Mouse (Mus musculus) kidney, postnatal 14 days (tissue): Measurements from ENCODE around the gene Ubox5.

Experiments used
- DNase-seq: peaks from one replicate; pipeline ENCODE4 v3.0.0; 2022; ENCODE audit warnings: mixed read lengths

The Ubox5 gene

DNA sequence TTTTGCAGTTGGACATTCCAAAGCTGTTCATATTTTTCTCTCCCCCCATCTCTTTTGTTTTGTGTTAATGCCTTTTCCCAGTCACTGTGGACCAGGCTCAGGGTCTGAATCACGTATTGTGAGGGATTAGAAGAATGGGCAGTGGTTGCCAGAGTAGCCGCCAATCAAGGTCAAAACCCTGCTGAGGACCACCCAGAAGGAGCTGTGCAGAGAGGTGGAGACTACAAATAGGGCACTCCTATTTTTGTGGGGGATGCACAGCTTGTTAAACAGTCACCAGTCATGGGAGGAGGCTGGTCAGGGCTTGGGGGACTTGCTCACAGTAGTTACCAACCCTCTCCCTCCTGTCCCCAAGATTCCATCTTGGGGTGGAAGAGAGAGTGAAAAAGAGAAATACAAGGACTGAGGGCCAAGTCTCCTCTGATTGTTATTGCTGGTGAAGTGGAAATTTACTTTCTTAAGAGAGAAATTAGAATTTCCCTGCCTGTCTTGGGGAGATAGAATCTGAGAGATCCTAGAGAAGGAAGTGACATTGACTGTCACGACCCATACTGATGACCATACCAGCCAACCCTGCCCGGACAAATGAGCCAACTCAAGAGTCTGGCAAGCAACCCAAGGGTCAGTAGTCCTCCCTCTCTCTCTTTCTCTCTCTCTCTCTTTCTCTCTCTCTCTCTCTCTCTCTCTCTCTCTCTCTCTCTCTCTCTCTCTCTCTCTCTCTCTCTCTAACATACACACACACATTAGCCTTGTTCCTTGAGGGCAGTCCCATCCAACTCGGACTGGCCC lies 3.2 kb upstream of the Ubox5 start:
- no peak for DNase-seq

GRCm38 (mm10) chr2:130632416-130632815 lies 2.6 kb upstream of the Ubox5 start:
- DNase-seq, result peak; percentile 82

DNA sequence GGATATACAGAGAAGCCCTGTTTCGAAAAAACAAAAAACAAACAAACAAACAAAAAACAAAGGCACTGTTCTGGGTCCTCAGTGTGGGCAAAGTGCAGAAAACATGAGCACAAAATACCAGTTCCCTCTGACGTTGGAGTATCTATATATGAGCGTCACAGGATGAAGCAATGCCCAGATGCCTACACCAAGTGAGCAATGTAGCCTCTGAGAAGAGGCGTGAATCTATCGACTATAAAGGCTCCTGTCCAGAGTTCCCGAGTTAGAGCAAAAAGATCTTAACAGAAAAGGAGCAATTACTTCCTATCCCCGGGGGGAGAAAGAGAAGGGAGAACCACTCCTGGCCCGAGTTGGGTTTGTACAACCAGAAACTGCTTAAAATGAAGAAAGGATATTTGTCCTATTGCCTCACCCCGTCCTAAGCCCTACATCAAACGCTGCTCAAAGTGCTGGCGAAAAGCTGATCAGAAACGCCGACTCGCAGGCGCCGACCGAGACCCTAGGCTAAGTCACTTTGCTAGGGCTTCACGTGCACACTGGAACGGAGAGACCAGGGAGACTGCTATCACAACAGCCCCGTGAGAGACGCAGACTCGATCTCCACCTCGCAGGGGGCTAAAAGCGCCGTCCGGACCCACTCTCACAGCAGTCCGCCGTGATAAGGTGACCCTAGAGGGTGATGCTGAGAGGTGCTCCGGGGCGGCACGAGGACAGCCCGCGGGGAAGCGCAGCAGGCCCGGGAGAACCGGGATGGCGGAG lies 579 bp downstream of the Ubox5 start:
- DNase-seq, result no peak

DNA sequence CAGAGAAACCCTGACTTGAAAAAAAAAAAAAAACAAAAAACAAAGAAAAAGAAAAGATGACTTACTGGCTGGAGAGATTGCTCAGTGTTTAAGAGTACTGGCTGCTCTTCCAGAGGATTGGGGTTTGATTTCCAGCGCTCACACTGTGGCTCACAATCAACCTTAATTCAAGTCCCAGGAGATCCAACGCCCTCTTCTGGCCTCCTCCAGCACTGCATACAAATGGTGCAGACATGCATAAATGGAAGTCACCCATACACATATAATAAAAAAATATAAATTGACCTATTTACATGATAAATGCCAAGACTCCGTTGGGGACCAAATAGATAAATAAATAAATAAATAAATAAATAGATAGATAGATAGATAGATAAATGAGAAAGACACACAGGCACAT lies 1.4 kb downstream of the Ubox5 start:
- no peak for DNase-seq

GRCm38 (mm10) chr2:130618972-130619371 lies 10.9 kb downstream of the Ubox5 start:
- DNase-seq, result peak; percentile 35

- DNase-seq, result peak; percentile 41
Measured at GRCm38 (mm10) chr2:130613091-130613490, 16.7 kb downstream of the Ubox5 start.

DNA sequence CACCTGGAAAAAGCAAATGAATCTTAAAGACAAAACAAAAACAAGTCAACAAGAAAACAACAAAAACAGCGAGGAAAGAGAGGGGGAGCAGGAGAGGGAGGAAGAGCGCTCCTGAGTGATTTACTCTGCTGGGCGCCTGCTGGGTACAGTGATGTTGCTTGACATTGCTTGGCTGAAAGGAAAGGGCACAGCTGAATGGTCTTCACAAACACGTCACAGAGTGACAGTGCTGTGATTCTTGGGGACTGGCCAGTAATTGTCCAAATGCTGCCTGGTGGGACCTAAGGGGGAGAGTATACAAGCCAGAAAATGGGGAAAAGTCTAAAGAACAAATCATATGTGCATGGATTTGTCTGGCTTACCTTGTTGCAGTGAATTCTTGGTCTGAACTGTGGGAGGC lies 27.6 kb downstream of the Ubox5 start:
- DNase-seq, result no peak

- no peak for DNase-seq
Measured at GRCm38 (mm10) chr2:130598399-130598798, 31.4 kb downstream of the Ubox5 start.

GRCm38 (mm10) chr2:130597601-130598010 lies 32.2 kb downstream of the Ubox5 start:
- peak; percentile 51 for DNase-seq

- DNase-seq, result no peak
Measured at GRCm38 (mm10) chr2:130595596-130595995, 34.2 kb downstream of the Ubox5 start.

GRCm38 (mm10) chr2:130591016-130591415 lies 38.8 kb downstream of the Ubox5 start:
- no peak for DNase-seq

- no peak for DNase-seq
Measured at GRCm38 (mm10) chr2:130589761-130590160, 40.1 kb downstream of the Ubox5 start.

DNA sequence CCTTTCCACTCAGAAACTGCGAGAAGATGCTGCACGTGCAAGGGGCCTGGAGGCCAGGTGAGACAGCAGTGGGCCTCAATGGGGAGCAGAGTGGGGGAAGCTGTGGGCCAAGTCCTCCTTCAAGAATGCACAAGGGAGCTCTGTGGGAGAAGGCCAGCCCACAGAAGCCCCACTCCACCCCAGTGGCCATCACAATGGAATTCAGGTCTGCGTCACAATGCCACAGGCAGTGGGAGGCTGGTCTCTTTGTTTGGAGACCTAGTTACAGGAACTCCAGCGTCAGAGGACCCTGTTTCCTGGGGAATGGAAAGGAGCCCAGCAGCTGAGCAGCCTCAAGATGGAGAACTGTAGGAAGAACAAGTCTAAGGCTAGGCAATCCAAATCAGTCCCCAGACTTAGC lies 40.7 kb downstream of the Ubox5 start:
- DNase-seq, result no peak

DNA sequence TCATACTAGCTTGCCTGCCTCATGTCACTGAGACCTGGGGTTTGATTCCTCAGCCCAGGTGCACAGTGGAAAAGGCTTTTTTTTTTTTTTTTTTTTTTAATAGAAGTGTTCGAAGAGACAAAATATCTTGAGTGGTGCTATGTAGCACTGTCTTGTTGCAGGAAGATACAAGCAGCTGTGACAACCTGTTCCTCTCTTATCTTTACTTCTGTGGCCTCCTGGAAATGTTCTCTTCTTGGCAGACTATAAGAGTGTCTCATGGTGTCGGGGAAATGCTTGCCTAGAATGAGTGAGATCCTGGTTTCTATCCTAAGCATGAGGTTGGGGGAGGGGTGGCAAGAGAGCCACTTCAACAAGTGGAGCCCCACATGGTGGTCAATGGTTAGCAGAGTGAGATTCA lies 41.5 kb downstream of the Ubox5 start:
- no peak for DNase-seq

GRCm38 (mm10) chr2:130586016-130586415 lies 43.8 kb downstream of the Ubox5 start:
- DNase-seq, result no peak

GRCm38 (mm10) chr2:130583902-130584560 lies 45.8 kb downstream of the Ubox5 start:
- no peak for DNase-seq

GRCm38 (mm10) chr2:130582552-130582951 lies 47.3 kb downstream of the Ubox5 start, which contains the start of gene Avp:
Avp (minus strand) TSS chr2:130582554.
- no peak for DNase-seq

GRCm38 (mm10) chr2:130581201-130581600 lies 48.6 kb downstream of the Ubox5 start:
- no peak for DNase-seq

GRCm38 (mm10) chr2:130579791-130580190 lies 50.0 kb downstream of the Ubox5 start:
- no peak for DNase-seq

DNA sequence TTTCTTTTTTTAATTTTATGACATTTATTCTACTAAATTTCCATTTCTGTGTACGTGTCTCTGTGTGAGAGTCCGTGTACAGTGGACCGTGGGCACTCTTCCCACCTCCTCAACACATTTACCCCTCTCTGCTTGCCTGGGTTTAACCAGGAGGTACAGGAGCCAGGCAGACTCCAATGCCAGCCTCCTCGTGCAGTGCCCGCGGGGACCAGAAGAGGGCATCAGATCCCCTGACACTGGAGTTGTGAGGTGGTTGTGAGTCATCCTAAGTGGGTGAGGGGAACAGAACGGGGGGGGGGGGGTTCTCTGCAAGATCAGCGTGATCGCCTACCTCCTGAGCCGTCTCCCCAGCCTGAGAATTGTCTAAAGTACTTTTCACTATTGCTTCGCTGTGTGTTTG lies 51.7 kb downstream of the Ubox5 start:
- peak; percentile 60 for DNase-seq

DNA sequence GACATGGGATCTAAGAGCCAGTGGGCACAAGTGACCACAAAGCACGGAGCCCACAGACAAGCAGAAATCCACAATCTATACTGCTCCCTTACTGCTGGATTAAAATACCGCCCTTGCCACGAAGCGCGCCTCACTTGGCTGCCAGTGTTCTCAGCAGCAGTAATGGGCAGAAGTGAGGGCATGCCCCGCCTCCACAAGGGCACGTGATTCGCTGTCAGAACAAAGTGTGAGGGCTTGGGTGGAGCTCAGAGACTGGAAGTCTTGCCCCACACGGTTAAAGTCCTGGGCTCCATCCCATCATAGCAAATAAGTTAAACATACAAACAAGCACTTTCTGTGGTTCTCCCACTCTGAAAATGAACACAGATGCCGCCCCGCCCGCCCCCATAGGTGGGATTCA lies 52.2 kb downstream of the Ubox5 start:
- peak; percentile 82 for DNase-seq

- no peak for DNase-seq
Measured at GRCm38 (mm10) chr2:130577021-130577420, 52.8 kb downstream of the Ubox5 start.

DNA sequence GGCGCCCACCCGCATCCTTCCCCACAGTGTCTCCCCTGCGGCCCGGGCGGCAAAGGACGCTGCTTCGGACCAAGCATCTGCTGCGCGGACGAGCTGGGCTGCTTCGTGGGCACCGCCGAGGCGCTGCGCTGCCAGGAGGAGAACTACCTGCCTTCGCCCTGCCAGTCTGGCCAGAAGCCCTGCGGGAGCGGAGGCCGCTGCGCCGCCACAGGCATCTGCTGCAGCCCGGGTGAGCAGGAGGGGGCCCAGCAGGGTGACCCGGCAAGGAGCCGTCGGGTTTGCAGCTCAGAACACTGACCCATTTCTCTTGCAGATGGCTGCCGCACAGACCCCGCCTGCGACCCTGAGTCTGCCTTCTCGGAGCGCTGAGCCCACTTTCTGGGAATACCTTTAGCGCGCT lies 53.3 kb downstream of the Ubox5 start:
- DNase-seq, result peak; percentile 37

DNA sequence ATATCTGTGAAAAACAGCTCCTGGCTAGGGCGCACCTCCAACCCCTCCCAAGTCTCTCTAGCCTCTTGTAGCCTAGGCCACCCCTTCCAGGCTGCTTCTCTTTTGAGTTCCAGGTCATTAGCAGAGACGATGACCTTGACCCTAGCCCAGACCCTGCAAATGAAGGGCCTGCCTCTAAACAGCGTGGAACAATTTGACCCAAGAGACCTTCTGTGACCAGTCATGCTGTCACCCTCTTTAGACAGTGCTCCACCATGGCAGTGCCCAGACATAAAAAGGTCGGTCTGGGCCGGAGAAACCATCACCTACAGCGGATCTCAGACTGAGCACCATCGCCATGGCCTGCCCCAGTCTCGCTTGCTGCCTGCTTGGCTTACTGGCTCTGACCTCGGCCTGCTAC lies 54.0 kb downstream of the Ubox5 start, which contains the start of gene Oxt:
TSS of gene Oxt (plus strand) at position 301 of the 400 bp plus-strand sequence.
- no peak for DNase-seq
